Mouse (Mus musculus) layer of hippocampus, postnatal 14 days (tissue): ENCODE data around the gene Dzip3. TPM values are rescaled to one million over a fixed set of nuclear protein-coding genes. Genes with fewer than 3 reads are reported as not detected.

ENCODE experiments used
- total RNA-seq, 2 experiments: library from RNA; stranded (reverse); gene quantifications; 2 replicates each; pipeline ENCODE4 v1.2.3; 2021

The Dzip3 gene
- total RNA-seq, 2 experiments from 2014 or later, result 74.4 to 83.9 TPM

Other genes with a start within 250 kb of the Dzip3 start
- gene Trat1, start 222.1 kb downstream of the Dzip3 start, total RNA-seq, result under 1 TPM; 0.07 to 0.55 TPM
- gene Retnlb, start 177.3 kb downstream of the Dzip3 start, total RNA-seq, result not detected
- gene Retnla, start 151.6 kb downstream of the Dzip3 start, total RNA-seq, result under 1 TPM in 1 of 2 experiments, not detected in 1; 0.60 TPM
- gene Retnlg, start 121.5 kb downstream of the Dzip3 start, total RNA-seq, result not detected
- gene Cip2a, start within 50 bp of the Dzip3 start, total RNA-seq, result 1 to 10 TPM; 3.7 TPM
- gene Myh15, start 63.3 kb upstream of the Dzip3 start, total RNA-seq, result under 1 TPM; 0.55 to 0.58 TPM